Comparison of ENCODE assay signal across 15 mouse cellular contexts in genomic region chr9:64793794-64794193, GRCm38 (mm10). TPM values are rescaled to one million over a fixed set of nuclear protein-coding genes. Genes with fewer than 3 reads are reported as not detected.
DNase-seq lines count a peak whose midpoint lies in the region; ATAC-seq and TF ChIP-seq lines count a peak whose summit lies in the region.
"Had no signal": no experiment of that assay in that cellular context is flagged by ENCODE, and none has a peak within 500 bp of the region (broad histone marks: within the 10 kb centered on the region; RNA-seq: fewer than 3 reads in every experiment).

No protein-coding gene starts in this region.

- no peaks in the 10 kb centered on the region for H3K9me3 ChIP-seq in limb, embryonic 12.5 days
- H3K9me3 ChIP-seq in limb, embryonic 10.5 days (replicated peaks) = no peaks in the 10 kb centered on the region
- H3K9me3 ChIP-seq in liver, embryonic 12.5 days (replicated peaks) = no peaks in the 10 kb centered on the region
- H3K9me3 ChIP-seq: forebrain, embryonic 13.5 days had no signal

- 0 out of 2 replicates have a peak overlapping the region, but pooled peaks have one; percentile 25 for H3K27ac ChIP-seq in limb, embryonic 12.5 days
- H3K27ac ChIP-seq in limb, embryonic 10.5 days = no peak overlapping the region
- H3K27ac ChIP-seq in spleen, adult 2 months (ENCODE audit: insufficient read depth, low read length) = peak overlapping the region; percentile 16; the same call in 1 of the 2 replicates
- peak overlapping the region; percentile 97 for H3K27ac ChIP-seq in liver, embryonic 12.5 days
- no peak overlapping the region for H3K27ac ChIP-seq in thymus, adult 2 months (ENCODE audit: control insufficient read depth, insufficient read depth, low read length)
- H3K27ac ChIP-seq: forebrain, embryonic 13.5 days; heart, adult 2 months; layer of hippocampus, adult 2 months had no signal

- no peak for TF ChIP-seq CTCF in spleen, adult 2 months (IDR thresholded peaks at IDR 0.05; ENCODE audit: extremely low read depth, insufficient read depth, insufficient read length, insufficient replicate concordance)
- no peak for TF ChIP-seq CTCF in thymus, adult 2 months (IDR thresholded peaks at IDR 0.05; ENCODE audit: borderline replicate concordance, control insufficient read depth, extremely low read depth, insufficient read depth, low read length, poor library complexity)

- 65% methylated on average over 3 of the region's 3 CpGs for WGBS in limb, embryonic 12.5 days
- WGBS in limb, embryonic 10.5 days = 73% methylated on average over 3 of the region's 3 CpGs
- WGBS in spleen, adult 2 months = 62% methylated on average over 3 of the region's 3 CpGs
- WGBS in liver, embryonic 12.5 days (ENCODE audit: insufficient replicate concordance) = 41% methylated on average over 3 of the region's 3 CpGs
- WGBS in thymus, adult 2 months = 73% methylated on average over 3 of the region's 3 CpGs

- no peak overlapping the region for H3K9ac ChIP-seq in limb, embryonic 12.5 days (replicated peaks)
- peak overlapping the region; percentile 51 for H3K9ac ChIP-seq in liver, embryonic 12.5 days
- H3K9ac ChIP-seq: forebrain, embryonic 13.5 days had no signal

- 0 out of 2 replicates have a peak, but pooled peaks cover 3% of the 10 kb centered on the region for H3K4me1 ChIP-seq in limb, embryonic 12.5 days (replicated peaks)
- H3K4me1 ChIP-seq in limb, embryonic 10.5 days = peaks cover 4% of the 10 kb centered on the region; the same call in 1 of the 2 replicates
- H3K4me1 ChIP-seq in spleen, adult 2 months (ENCODE audit: control insufficient read depth, insufficient read depth, insufficient read length) = peaks cover 24% of the 10 kb centered on the region
- peaks cover 78% of the 10 kb centered on the region for H3K4me1 ChIP-seq in liver, embryonic 12.5 days
- peaks cover 17% of the 10 kb centered on the region for H3K4me1 ChIP-seq in thymus, adult 2 months (replicated peaks; ENCODE audit: control insufficient read depth, insufficient read depth, low read length)

- no peak overlapping the region for H3K4me2 ChIP-seq in limb, embryonic 12.5 days
- H3K4me2 ChIP-seq in liver, embryonic 12.5 days = peak overlapping the region; percentile 54
- H3K4me2 ChIP-seq: forebrain, embryonic 13.5 days had no signal

- no peak for ATAC-seq in limb, embryonic 12.5 days (ENCODE audit: insufficient number of reproducible peaks, insufficient read depth, low FRiP score, low TSS enrichment, low read depth)
- ATAC-seq in liver, embryonic 12.5 days = no peak
- ATAC-seq: forebrain, embryonic 13.5 days had no signal

- no peaks in the 10 kb centered on the region for H3K27me3 ChIP-seq in limb, embryonic 12.5 days
- H3K27me3 ChIP-seq in limb, embryonic 10.5 days (ENCODE audit: low read depth, poor library complexity, severe bottlenecking) = no peaks in the 10 kb centered on the region
- H3K27me3 ChIP-seq in spleen, adult 2 months (ENCODE audit: control insufficient read depth, insufficient read depth, low read length) = no peaks in the 10 kb centered on the region
- no peaks in the 10 kb centered on the region for H3K27me3 ChIP-seq in liver, embryonic 12.5 days (replicated peaks)
- H3K27me3 ChIP-seq in thymus, adult 2 months (ENCODE audit: control insufficient read depth, insufficient read depth, low read length) = no peaks in the 10 kb centered on the region
- H3K27me3 ChIP-seq: forebrain, embryonic 13.5 days had no signal

- no peak for DNase-seq in limb, embryonic 10.5 days (ENCODE audit: low spot score)
- no peak for DNase-seq in spleen, adult 2 months (ENCODE audit: low read depth in 1 of 2, low spot score in 2 of 2)
- no peak for DNase-seq in spleen, postnatal 10 days (ENCODE audit: low spot score in 2 of 2)
- DNase-seq in kidney, adult 9 months = no peak
- DNase-seq in thymus, adult 2 months = no peak
- DNase-seq: B cell, adult 2 months; cerebellum, adult 8-10 months; gastrocnemius, postnatal 25 days; heart, adult 2 months; kidney, adult 18-20 months; right cerebral cortex, adult 18-20 months had no signal

- H3K36me3 ChIP-seq in limb, embryonic 12.5 days = no peaks in the 10 kb centered on the region
- no peaks in the 10 kb centered on the region for H3K36me3 ChIP-seq in limb, embryonic 10.5 days
- no peaks in the 10 kb centered on the region for H3K36me3 ChIP-seq in spleen, adult 2 months (ENCODE audit: control insufficient read depth, insufficient read depth, low read length)
- H3K36me3 ChIP-seq in liver, embryonic 12.5 days = no peaks in the 10 kb centered on the region
- H3K36me3 ChIP-seq in thymus, adult 2 months (ENCODE audit: control insufficient read depth, insufficient read depth, low read length) = no peaks in the 10 kb centered on the region

- TF ChIP-seq POLR2A in spleen, adult 2 months (IDR thresholded peaks at IDR 0.05; ENCODE audit: low read depth, low read length) = no peak
- no peak for TF ChIP-seq POLR2A in thymus, adult 2 months (IDR thresholded peaks at IDR 0.05; ENCODE audit: control insufficient read depth, extremely low read depth, insufficient read depth, low read length, poor library complexity)

- no peak overlapping the region for H3K4me3 ChIP-seq in limb, embryonic 12.5 days (replicated peaks)
- no peak overlapping the region for H3K4me3 ChIP-seq in limb, embryonic 10.5 days
- H3K4me3 ChIP-seq in spleen, adult 2 months (ENCODE audit: extremely low read depth, insufficient read depth, insufficient read length) = no peak overlapping the region
- H3K4me3 ChIP-seq in liver, embryonic 12.5 days = no peak overlapping the region
- H3K4me3 ChIP-seq in thymus, adult 2 months (ENCODE audit: control insufficient read depth, insufficient read depth, low read length) = no peak overlapping the region
- H3K4me3 ChIP-seq: forebrain, embryonic 13.5 days; heart, adult 2 months; layer of hippocampus, adult 2 months had no signal

RNA-seq across cellular contexts. Expression of gene Dennd4a, which starts 17.3 kb away (rescaled TPM):
- polyA plus RNA-seq in limb, embryonic 12.5 days (2016; fragmentation: Nextera tagmentation; extraction: Ambion mirVana) = 8.4 and 9.2 TPM in 2 replicates
- 5.3 and 7.9 TPM in 2 replicates for polyA plus RNA-seq in limb, embryonic 10.5 days (2016; fragmentation: Nextera tagmentation; extraction: Ambion mirVana)
- polyA plus RNA-seq in spleen, adult 2 months (2012; rRNA removed) = 22.2 and 25.9 TPM in 2 replicates
- polyA plus RNA-seq in liver, embryonic 12.5 days (2016; fragmentation: Nextera tagmentation; extraction: Ambion mirVana) = 32.6 and 32.7 TPM in 2 replicates
- 10.9 and 12.3 TPM in 2 replicates for polyA plus RNA-seq in thymus, adult 2 months (2012; rRNA removed)

RNA-seq across cellular contexts. Expression of gene Rab11a, which starts 56.2 kb away (rescaled TPM):
- 236 and 252 TPM in 2 replicates for polyA plus RNA-seq in limb, embryonic 12.5 days (2016; fragmentation: Nextera tagmentation; extraction: Ambion mirVana)
- polyA plus RNA-seq in limb, embryonic 10.5 days (2016; fragmentation: Nextera tagmentation; extraction: Ambion mirVana) = 202 and 211 TPM in 2 replicates
- polyA plus RNA-seq in spleen, adult 2 months (2012; rRNA removed) = 33.1 and 38.4 TPM in 2 replicates
- 240 and 248 TPM in 2 replicates for polyA plus RNA-seq in liver, embryonic 12.5 days (2016; fragmentation: Nextera tagmentation; extraction: Ambion mirVana)
- polyA plus RNA-seq in thymus, adult 2 months (2012; rRNA removed) = 50.1 and 60.1 TPM in 2 replicates

Comparison
In these comparisons a context has a peak if more than half of its experiments do, and no peak if none do; other contexts are left out.
1. H3K27ac ChIP-seq: peak in limb, embryonic 12.5 days (single experiment), spleen, adult 2 months (single experiment) and liver, embryonic 12.5 days (single experiment); none in limb, embryonic 10.5 days (single experiment) and thymus, adult 2 months (single experiment).